Mouse (Mus musculus) hindbrain, embryonic 11.5 days (tissue): ENCODE data around the gene Twist2. TPM values are rescaled to one million over a fixed set of nuclear protein-coding genes. Genes with fewer than 3 reads are reported as not detected.

Experiments
- ATAC-seq: fragments of 200-750 bp; cut with Nextera tagmentation; 2 replicates; pipeline ENCODE4 v1.8.0; 2017; ENCODE audit warnings: mild to moderate bottlenecking, moderate TSS enrichment, moderate library complexity; ENCODE audit not compliant: low FRiP score
- DNase-seq: peaks from one replicate; pipeline ENCODE4 v3.0.0-alpha.2; 2015; ENCODE audit warnings: low spot score
- H3K27ac ChIP-seq: fragments of 300-500 bp; sonication (generic); 2 replicates; pipeline ENCODE4 v1.5.1; 2014; ENCODE audit warnings: mild to moderate bottlenecking, low read depth, low read length
- H3K27me3 ChIP-seq: fragments of 300-500 bp; sonication (generic); 2 replicates; pipeline ENCODE4 v1.6.1; 2014; ENCODE audit warnings: mild to moderate bottlenecking, low read length, moderate library complexity, mixed read lengths; ENCODE audit not compliant: control insufficient read depth, insufficient read depth
- H3K36me3 ChIP-seq: fragments of 300-500 bp; sonication (generic); 2 replicates; pipeline ENCODE4 v1.6.1; 2014; ENCODE audit warnings: mild to moderate bottlenecking, low read length, moderate library complexity, mixed read lengths; ENCODE audit not compliant: control insufficient read depth, insufficient read depth
- H3K4me1 ChIP-seq: fragments of 300-500 bp; sonication (generic); replicated peaks from 2 replicates; pipeline ENCODE4 v1.6.1; 2014; ENCODE audit warnings: low read length, mixed read lengths; ENCODE audit not compliant: control insufficient read depth, insufficient read depth
- H3K4me2 ChIP-seq: fragments of 300-500 bp; sonication (generic); replicated peaks from 2 replicates; pipeline ENCODE4 v1.6.1; 2014; ENCODE audit warnings: mild to moderate bottlenecking, low read depth, low read length
- H3K4me3 ChIP-seq: fragments of 300-500 bp; sonication (generic); 2 replicates; pipeline ENCODE4 v1.5.1; 2014; ENCODE audit warnings: low read depth, low read length
- H3K9ac ChIP-seq: fragments of 300-500 bp; sonication (generic); 2 replicates; pipeline ENCODE4 v1.6.1; 2014; ENCODE audit warnings: low read depth, low read length
- H3K9me3 ChIP-seq: fragments of 300-500 bp; sonication (generic); 2 replicates; pipeline ENCODE4 v1.6.1; 2016; ENCODE audit warnings: low read length; ENCODE audit not compliant: control insufficient read depth
- WGBS: fragments of 180-500 bp; shearing (Covaris S2); extraction: QIAGEN DNeasy Blood & Tissue Kit; methylation state at CpG from one replicate; pipeline ENCODE4 v1.1.7; 2014; 5-methylcytosine and 5-hydroxymethylcytosine counted together
- polyA plus RNA-seq: library from polyadenylated mRNA; unstranded; fragments of >200 nt; fragmentation: Nextera tagmentation; extraction: Ambion mirVana; gene quantifications from 2 replicates; pipeline ENCODE4 v1.2.1, GENCODE M21; 2014

Gene Twist2
- polyA plus RNA-seq, 1 experiment from 2014 or later, result 23.2 TPM

DNA sequence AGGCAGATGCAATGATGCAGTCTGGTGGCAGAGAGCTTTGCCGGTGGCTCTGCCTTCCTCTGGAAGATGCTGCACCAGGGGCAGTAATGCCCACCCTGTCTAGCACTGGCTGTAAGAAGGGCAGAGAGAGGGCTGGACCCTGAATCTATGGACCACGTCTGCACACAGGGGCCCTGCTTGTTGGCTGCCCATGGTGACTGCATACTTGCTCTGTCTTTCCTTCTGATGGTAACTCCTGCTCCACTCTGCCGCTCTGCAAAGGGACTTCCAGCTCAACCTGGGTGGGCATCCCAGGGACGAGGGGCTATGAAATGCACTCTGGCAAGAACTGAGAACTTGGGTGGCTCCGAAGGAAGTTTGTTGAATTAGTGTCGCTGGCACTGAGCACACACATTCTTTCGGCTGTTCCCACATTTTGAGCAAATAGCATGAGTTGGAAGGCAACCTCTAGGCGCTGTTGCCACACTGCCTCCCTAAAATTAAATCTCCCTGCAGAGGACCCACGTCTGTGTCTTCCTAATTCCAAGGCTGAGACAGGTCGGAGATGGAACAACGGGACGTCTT lies 38.7 kb upstream of the Twist2 start:
- Histone ChIP-seq H3K4me2 (no peak overlapping the region), H3K27ac (no peak overlapping the region), H3K4me3 (no peak overlapping the region), H3K4me1 (peaks cover 10% of the 10 kb centered on the region), H3K36me3 (no peaks in the 10 kb centered on the region), H3K9me3 (no peaks in the 10 kb centered on the region), H3K27me3 (no peaks in the 10 kb centered on the region), H3K9ac (no peak overlapping the region)
- ATAC-seq (no peak), DNase-seq (no peak)
- 60% methylated on average over 12 of the region's 12 CpGs for WGBS

DNA sequence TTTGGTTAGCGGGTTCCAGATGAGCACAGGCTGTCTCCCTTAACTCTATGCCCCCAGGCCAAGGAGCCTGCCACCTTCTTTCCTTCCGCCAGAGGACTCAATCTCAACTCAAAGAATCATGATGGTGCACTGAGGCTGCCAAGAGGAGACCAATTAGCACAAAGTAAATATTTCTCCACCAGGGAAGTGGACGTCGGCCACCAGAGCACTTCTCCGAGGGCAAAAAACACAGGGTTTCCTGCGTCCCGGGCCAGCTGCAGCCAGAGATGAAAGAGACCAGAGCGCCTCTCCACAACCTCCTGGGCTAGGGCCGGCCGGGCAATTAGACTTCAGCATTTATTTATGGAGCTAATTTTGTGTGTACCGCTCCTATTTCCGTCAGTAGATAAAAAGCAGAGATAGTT lies 31.0 kb upstream of the Twist2 start:
- Histone ChIP-seq H3K9me3 (no peaks in the 10 kb centered on the region), H3K4me2 (no peak overlapping the region), H3K27ac (no peak overlapping the region), H3K9ac (no peak overlapping the region), H3K36me3 (no peaks in the 10 kb centered on the region), H3K4me3 (no peak overlapping the region), H3K4me1 (0 out of 2 replicates have a peak, but pooled peaks cover 2% of the 10 kb centered on the region), H3K27me3 (no peaks in the 10 kb centered on the region)
- 46% methylated on average over 12 of the region's 12 CpGs for WGBS
- DNase-seq (no peak), ATAC-seq (no peak)

DNA sequence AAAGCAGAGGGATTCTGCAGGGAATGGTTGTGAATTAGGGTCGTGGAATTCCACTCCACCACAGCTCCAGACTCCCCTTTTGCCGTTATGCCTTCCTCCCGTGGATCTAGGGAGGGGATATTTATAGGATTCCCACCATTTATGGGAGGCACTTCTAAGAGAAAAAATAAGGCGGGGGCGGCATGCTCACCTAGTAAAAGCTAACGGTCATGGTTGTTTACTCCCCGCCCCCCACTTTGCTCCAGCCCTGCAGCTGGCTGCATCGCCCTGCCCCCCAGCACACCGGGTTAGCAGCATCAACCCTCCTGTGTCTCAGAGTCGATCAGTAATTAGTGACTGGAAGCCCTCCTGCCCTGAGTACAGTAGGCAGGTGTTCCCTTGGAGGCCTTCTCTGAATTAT lies 30.6 kb upstream of the Twist2 start:
- Histone ChIP-seq H3K9ac (no peak overlapping the region), H3K4me2 (no peak overlapping the region), H3K9me3 (no peaks in the 10 kb centered on the region), H3K4me3 (no peak overlapping the region), H3K27ac (no peak overlapping the region), H3K27me3 (no peaks in the 10 kb centered on the region), H3K4me1 (0 out of 2 replicates have a peak, but pooled peaks cover 2% of the 10 kb centered on the region), H3K36me3 (no peaks in the 10 kb centered on the region)
- ATAC-seq (no peak), DNase-seq (no peak)
- WGBS, result 12% methylated on average over 10 of the region's 10 CpGs

DNA sequence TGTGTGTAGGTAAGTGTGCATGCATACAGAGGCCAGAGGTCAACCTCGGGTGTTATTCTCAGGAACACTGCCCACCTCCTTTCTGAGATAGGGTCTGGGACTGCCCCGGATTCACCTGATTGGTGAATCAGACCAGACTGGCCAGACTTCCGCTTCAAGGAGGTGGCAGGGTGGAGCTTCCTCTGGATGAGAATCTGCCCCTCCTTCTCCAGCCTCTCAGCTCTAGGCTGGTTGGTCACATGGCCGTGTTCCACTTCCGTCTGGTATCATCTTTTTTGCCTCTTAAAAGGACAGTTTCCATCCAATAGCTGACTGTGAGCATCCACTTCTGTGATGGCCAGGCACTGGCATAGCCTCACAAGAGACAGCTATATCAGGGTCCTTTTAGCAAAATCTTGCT lies 24.3 kb upstream of the Twist2 start:
- DNase-seq (no peak), ATAC-seq (no peak)
- 72% methylated on average over 5 of the region's 5 CpGs for WGBS
- H3K9me3 ChIP-seq, result no peaks in the 10 kb centered on the region
- no peak overlapping the region for H3K4me3 ChIP-seq
- no peak overlapping the region for H3K4me2 ChIP-seq
- H3K4me1 ChIP-seq, result no peaks in the 10 kb centered on the region
- no peak overlapping the region for H3K27ac ChIP-seq
- H3K9ac ChIP-seq, result no peak overlapping the region
- H3K27me3 ChIP-seq, result no peaks in the 10 kb centered on the region
- H3K36me3 ChIP-seq, result no peaks in the 10 kb centered on the region

DNA sequence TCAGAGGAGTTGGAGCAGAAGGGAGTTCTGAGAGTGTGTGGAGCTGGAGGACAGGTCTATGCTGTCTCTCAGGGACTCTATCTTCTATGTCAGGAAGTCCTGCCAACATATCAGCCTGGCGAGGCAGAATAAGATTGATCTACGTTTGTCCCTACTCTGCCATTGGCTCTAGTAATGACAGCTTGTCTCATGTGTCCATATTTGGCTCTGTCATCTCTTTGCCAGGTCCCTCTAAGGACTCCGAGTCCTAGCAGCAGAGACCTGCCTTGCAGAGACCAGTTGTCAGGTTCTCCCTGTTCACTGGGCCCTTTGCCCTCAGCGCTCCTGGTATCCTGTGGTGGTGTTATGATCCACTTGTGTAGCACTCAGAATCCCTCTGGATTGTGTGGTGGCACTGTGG lies 21.4 kb upstream of the Twist2 start:
- Histone ChIP-seq H3K4me3 (no peak overlapping the region), H3K9me3 (no peaks in the 10 kb centered on the region)

DNA sequence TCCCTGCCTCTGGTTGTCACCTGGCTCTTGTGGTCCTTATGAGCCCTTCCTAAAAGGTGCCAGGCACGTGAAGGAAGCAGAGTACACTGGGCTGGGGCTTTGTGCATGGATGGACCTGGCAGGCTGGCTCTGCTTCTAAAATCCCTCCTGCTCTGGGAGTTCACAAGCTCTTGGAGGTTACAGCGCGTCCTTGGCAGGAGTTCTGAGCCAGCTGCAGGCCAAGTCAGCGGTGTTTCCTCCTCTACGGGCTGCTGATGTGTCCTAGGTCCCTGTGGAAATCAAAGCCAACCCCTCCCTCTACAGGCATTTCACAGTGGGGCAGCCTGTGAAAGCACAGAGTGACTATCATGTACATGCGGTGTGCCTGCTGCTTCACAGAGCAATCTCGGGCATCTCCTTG lies 20.1 kb upstream of the Twist2 start:
- DNase-seq (no peak), ATAC-seq (no peak)
- Histone ChIP-seq H3K4me3 (no peak overlapping the region), H3K4me1 (no peaks in the 10 kb centered on the region), H3K27ac (no peak overlapping the region), H3K36me3 (no peaks in the 10 kb centered on the region), H3K4me2 (no peak overlapping the region), H3K9me3 (no peaks in the 10 kb centered on the region), H3K27me3 (no peaks in the 10 kb centered on the region), H3K9ac (no peak overlapping the region)
- WGBS, result 81% methylated on average over 7 of the region's 7 CpGs

More for the DNA sequence above, 21.4 kb upstream of the Twist2 start:
- H3K9ac ChIP-seq, result no peak overlapping the region
- DNase-seq (no peak), ATAC-seq (no peak)
- no peaks in the 10 kb centered on the region for H3K4me1 ChIP-seq
- no peak overlapping the region for H3K4me2 ChIP-seq
- WGBS, result 92% methylated on average over 4 of the region's 4 CpGs
- H3K36me3 ChIP-seq, result no peaks in the 10 kb centered on the region
- no peak overlapping the region for H3K27ac ChIP-seq
- H3K27me3 ChIP-seq, result no peaks in the 10 kb centered on the region

DNA sequence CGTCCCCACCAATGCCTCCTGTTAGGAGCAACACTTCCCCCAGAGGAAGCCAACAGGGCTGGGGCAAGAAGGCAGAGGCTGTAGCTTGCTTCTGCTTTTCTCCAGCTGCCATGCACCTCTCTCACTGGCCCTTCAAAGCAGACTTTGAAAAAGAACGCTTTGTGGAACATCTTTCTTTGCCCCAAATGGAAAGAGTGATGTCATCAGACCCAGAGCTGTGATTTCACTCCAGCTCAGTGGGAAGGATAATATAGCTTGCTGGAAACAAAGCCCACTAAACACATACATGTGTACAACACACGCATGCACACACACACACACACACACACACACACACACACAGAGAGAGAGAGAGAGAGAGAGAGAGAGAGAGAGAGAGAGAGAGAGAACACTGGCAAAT lies 17.1 kb upstream of the Twist2 start:
- Histone ChIP-seq H3K4me2 (no peak overlapping the region), H3K4me1 (no peaks in the 10 kb centered on the region), H3K4me3 (no peak overlapping the region), H3K27ac (no peak overlapping the region), H3K9me3 (no peaks in the 10 kb centered on the region), H3K36me3 (no peaks in the 10 kb centered on the region), H3K9ac (no peak overlapping the region), H3K27me3 (no peaks in the 10 kb centered on the region)
- DNase-seq (no peak), ATAC-seq (no peak)
- 84% methylated on average over 3 of the region's 3 CpGs for WGBS

DNA sequence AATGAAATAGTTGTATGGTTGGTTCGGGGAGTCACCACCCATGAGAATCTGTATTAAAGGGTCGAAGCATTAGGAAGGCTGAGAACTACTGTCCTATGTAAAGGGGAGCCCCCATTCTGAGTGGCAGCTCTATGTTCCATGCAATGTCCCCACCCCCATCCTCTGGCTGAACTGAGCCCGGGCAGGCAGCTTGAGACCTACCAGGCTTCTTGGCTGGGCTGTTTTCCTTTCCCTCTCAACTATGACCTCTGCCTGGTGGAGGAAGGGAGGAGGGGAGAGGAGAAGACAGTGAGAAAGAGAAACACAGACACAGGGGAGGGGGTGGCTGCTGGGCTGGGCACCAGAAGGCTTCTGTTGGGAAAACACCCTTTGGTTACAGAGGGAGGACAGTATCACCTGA lies 1.9 kb upstream of the Twist2 start:
- WGBS, result 56% methylated on average over 3 of the region's 3 CpGs
- DNase-seq (peak; percentile 16), ATAC-seq (no peak)
- no peak overlapping the region for H3K4me2 ChIP-seq
- no peak overlapping the region for H3K9ac ChIP-seq
- H3K27me3 ChIP-seq, result peaks cover 40% of the 10 kb centered on the region
- H3K27ac ChIP-seq, result no peak overlapping the region
- no peak overlapping the region for H3K4me3 ChIP-seq
- H3K9me3 ChIP-seq, result no peaks in the 10 kb centered on the region
- peaks cover 4% of the 10 kb centered on the region; the same call in 1 of the 2 replicates for H3K4me1 ChIP-seq
- no peaks in the 10 kb centered on the region for H3K36me3 ChIP-seq

DNA sequence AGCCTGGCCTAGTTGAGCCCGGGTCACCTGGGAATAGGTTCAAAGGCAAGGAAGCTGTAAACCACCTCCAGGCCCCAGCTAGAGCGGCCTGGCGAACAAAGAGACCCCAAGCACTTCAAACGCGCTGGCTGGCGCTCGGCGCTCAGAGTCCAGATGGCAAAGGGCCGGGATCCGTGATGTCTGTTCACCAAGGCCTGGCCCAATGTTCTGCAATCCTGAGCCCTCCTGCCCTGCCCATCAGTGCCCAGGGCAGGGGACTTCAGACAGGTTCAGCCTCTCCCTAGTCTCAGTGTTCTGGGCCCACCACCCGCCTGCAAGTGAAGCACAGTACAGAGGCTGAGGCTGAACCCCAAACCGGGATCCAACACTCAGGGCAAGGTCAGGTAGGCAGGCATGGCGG lies 913 bp upstream of the Twist2 start:
- Histone ChIP-seq H3K27ac (peak overlapping the region; percentile 49; the same call in 1 of the 2 replicates), H3K27me3 (peaks cover 42% of the 10 kb centered on the region), H3K4me3 (peak overlapping the region; percentile 46; the same call in 1 of the 2 replicates), H3K4me2 (peak overlapping the region; percentile 79; the same call in 1 of the 2 replicates), H3K9me3 (no peaks in the 10 kb centered on the region), H3K4me1 (peaks cover 4% of the 10 kb centered on the region; the same call in 1 of the 2 replicates), H3K36me3 (no peaks in the 10 kb centered on the region), H3K9ac (no peak overlapping the region)
- 25% methylated on average over 13 of the region's 13 CpGs for WGBS
- no peak for ATAC-seq
- peak; percentile 39 for DNase-seq
